Mouse (Mus musculus): ENCODE measurements around the gene Rab35. TPM values are rescaled to one million over a fixed set of nuclear protein-coding genes. Genes with fewer than 3 reads are reported as not detected.

Gene Rab35
- total RNA-seq, 2 experiments from 2014 or later = 60.6 to 64.4 TPM

Small RNA genes within 50 kb of the gene (microRNA-seq; reads per million reads assigned to microRNA genes)
- 0 to 0.61 reads per million in 2 experiments for gene Mir7030 (ENCODE audit: borderline number of aligned reads in 2 of 2)

Other genes with a start within 250 kb of the Rab35 start
- gene Msi1, start 202.3 kb upstream of the Rab35 start, total RNA-seq (2021) = 10 to 100 TPM; 12.4 to 20.8 TPM
- not detected for gene Pla2g1b, start 165.6 kb upstream of the Rab35 start, total RNA-seq (2021)
- gene Sirt4, start 147.2 kb upstream of the Rab35 start, total RNA-seq (2021) = 10 to 100 TPM; 18.1 to 21.2 TPM
- gene Pxn, start 125.2 kb upstream of the Rab35 start, total RNA-seq (2021) = 10 to 100 TPM; 34.1 to 42.2 TPM
- 100 to 1,000 TPM; 706 to 758 TPM for gene Rplp0, start 72.4 kb upstream of the Rab35 start, total RNA-seq (2021)
- 10 to 100 TPM; 51.7 to 59.0 TPM for gene Gcn1l1, start 66.7 kb upstream of the Rab35 start, total RNA-seq (2021)
- gene Bicdl1, start 99.7 kb downstream of the Rab35 start, total RNA-seq (2021) = 1 to 10 TPM; 6.9 to 9.1 TPM
- 1 to 10 TPM; 2.7 to 3.3 TPM for gene Cit, start 213.4 kb downstream of the Rab35 start, total RNA-seq (2021)

Data from adrenal gland, adult 18-20 months (tissue).